Mouse (Mus musculus): ENCODE measurements around the gene Vopp1. TPM values are rescaled to one million over a fixed set of nuclear protein-coding genes. Genes with fewer than 3 reads are reported as not detected.

Gene Vopp1
- polyA plus RNA-seq, 1 experiment from 2014 or later, result 18.5 TPM

- H3K36me3 ChIP-seq (ENCODE audit: control insufficient read depth, insufficient read depth, low read length), result peaks cover 6% of the 10 kb centered on the region
- no peaks in the 10 kb centered on the region for H3K9me3 ChIP-seq (replicated peaks; ENCODE audit: control insufficient read depth, low read length)
- ATAC-seq (replicated peaks; ENCODE audit: insufficient number of reproducible peaks, low FRiP score, low TSS enrichment), result no peak
- no peaks in the 10 kb centered on the region for H3K27me3 ChIP-seq (ENCODE audit: control insufficient read depth, insufficient read depth, low read length)
- H3K4me2 ChIP-seq, result no peak overlapping the region
- no peak overlapping the region for H3K4me3 ChIP-seq (ENCODE audit: low read depth, low read length)
- no peak overlapping the region for H3K27ac ChIP-seq (ENCODE audit: low read depth, low read length)
- WGBS (ENCODE audit: insufficient replicate concordance), result 83% methylated on average over 7 of the region's 7 CpGs
- H3K9ac ChIP-seq (ENCODE audit: low read depth, low read length), result no peak overlapping the region
- peaks cover 7% of the 10 kb centered on the region; the same call in 1 of the 2 replicates for H3K4me1 ChIP-seq (ENCODE audit: control insufficient read depth, insufficient read depth, low read length)
These were observed 55.9 kb downstream of the Vopp1 start for GRCm38 (mm10) chr6:57768948-57769525.

- peak; percentile 69; the same call in 1 of the 2 replicates for ATAC-seq (replicated peaks; ENCODE audit: insufficient number of reproducible peaks, low FRiP score, low TSS enrichment)
- Histone ChIP-seq H3K9ac (ENCODE audit: low read depth, low read length) (no peak overlapping the region), H3K9me3 (replicated peaks; ENCODE audit: control insufficient read depth, low read length) (no peaks in the 10 kb centered on the region), H3K27ac (ENCODE audit: low read depth, low read length) (peak overlapping the region; percentile 58; the same call in 1 of the 2 replicates), H3K4me3 (ENCODE audit: low read depth, low read length) (no peak overlapping the region), H3K4me2 (no peak overlapping the region), H3K4me1 (ENCODE audit: control insufficient read depth, insufficient read depth, low read length) (peaks cover 7% of the 10 kb centered on the region; the same call in 1 of the 2 replicates), H3K36me3 (ENCODE audit: control insufficient read depth, insufficient read depth, low read length) (no peaks in the 10 kb centered on the region), H3K27me3 (ENCODE audit: control insufficient read depth, insufficient read depth, low read length) (no peaks in the 10 kb centered on the region)
- 40% methylated on average over 8 of the region's 8 CpGs for WGBS (ENCODE audit: insufficient replicate concordance)
These were observed 57.7 kb downstream of the Vopp1 start for GRCm38 (mm10) chr6:57767112-57767868.

GRCm38 (mm10) chr6:57766287-57766686 is 58.7 kb downstream of the Vopp1 start:
- H3K27me3 ChIP-seq (ENCODE audit: control insufficient read depth, insufficient read depth, low read length), result no peaks in the 10 kb centered on the region
- peak; percentile 85 for ATAC-seq (replicated peaks; ENCODE audit: insufficient number of reproducible peaks, low FRiP score, low TSS enrichment)
- peak overlapping the region; percentile 24; the same call in 1 of the 2 replicates for H3K27ac ChIP-seq (ENCODE audit: low read depth, low read length)
- WGBS (ENCODE audit: insufficient replicate concordance), result 34% methylated on average over 1 of the region's 1 CpGs
- no peaks in the 10 kb centered on the region for H3K36me3 ChIP-seq (ENCODE audit: control insufficient read depth, insufficient read depth, low read length)
- no peak overlapping the region for H3K9ac ChIP-seq (ENCODE audit: low read depth, low read length)
- H3K4me2 ChIP-seq, result no peak overlapping the region
- no peak overlapping the region for H3K4me3 ChIP-seq (ENCODE audit: low read depth, low read length)
- peaks cover 7% of the 10 kb centered on the region; the same call in 1 of the 2 replicates for H3K4me1 ChIP-seq (ENCODE audit: control insufficient read depth, insufficient read depth, low read length)
- H3K9me3 ChIP-seq (replicated peaks; ENCODE audit: control insufficient read depth, low read length), result no peaks in the 10 kb centered on the region

- Histone ChIP-seq H3K27ac (ENCODE audit: low read depth, low read length) (no peak overlapping the region), H3K36me3 (ENCODE audit: control insufficient read depth, insufficient read depth, low read length) (peaks cover 4% of the 10 kb centered on the region; the same call in 1 of the 2 replicates), H3K27me3 (ENCODE audit: control insufficient read depth, insufficient read depth, low read length) (no peaks in the 10 kb centered on the region), H3K9me3 (replicated peaks; ENCODE audit: control insufficient read depth, low read length) (no peaks in the 10 kb centered on the region), H3K9ac (ENCODE audit: low read depth, low read length) (no peak overlapping the region), H3K4me1 (ENCODE audit: control insufficient read depth, insufficient read depth, low read length) (peaks cover 7% of the 10 kb centered on the region; the same call in 1 of the 2 replicates), H3K4me2 (no peak overlapping the region), H3K4me3 (ENCODE audit: low read depth, low read length) (no peak overlapping the region)
- no peak for ATAC-seq (replicated peaks; ENCODE audit: insufficient number of reproducible peaks, low FRiP score, low TSS enrichment)
- WGBS (ENCODE audit: insufficient replicate concordance), result 58% methylated on average over 3 of the region's 3 CpGs
These were observed 59.7 kb downstream of the Vopp1 start for GRCm38 (mm10) chr6:57765095-57765878.

GRCm38 (mm10) chr6:57763054-57763453 is 61.9 kb downstream of the Vopp1 start:
- Histone ChIP-seq H3K4me2 (no peak overlapping the region), H3K4me3 (ENCODE audit: low read depth, low read length) (no peak overlapping the region), H3K27ac (ENCODE audit: low read depth, low read length) (no peak overlapping the region), H3K4me1 (ENCODE audit: control insufficient read depth, insufficient read depth, low read length) (peaks cover 7% of the 10 kb centered on the region; the same call in 1 of the 2 replicates), H3K9me3 (replicated peaks; ENCODE audit: control insufficient read depth, low read length) (no peaks in the 10 kb centered on the region), H3K27me3 (ENCODE audit: control insufficient read depth, insufficient read depth, low read length) (no peaks in the 10 kb centered on the region), H3K36me3 (ENCODE audit: control insufficient read depth, insufficient read depth, low read length) (peaks cover 5% of the 10 kb centered on the region; the same call in 1 of the 2 replicates), H3K9ac (ENCODE audit: low read depth, low read length) (no peak overlapping the region)
- no peak for ATAC-seq (replicated peaks; ENCODE audit: insufficient number of reproducible peaks, low FRiP score, low TSS enrichment)

- H3K4me3 ChIP-seq (ENCODE audit: low read depth, low read length), result no peak overlapping the region
- H3K4me2 ChIP-seq, result no peak overlapping the region
- H3K36me3 ChIP-seq (ENCODE audit: control insufficient read depth, insufficient read depth, low read length), result no peaks in the 10 kb centered on the region
- no peaks in the 10 kb centered on the region for H3K27me3 ChIP-seq (ENCODE audit: control insufficient read depth, insufficient read depth, low read length)
- H3K9ac ChIP-seq (ENCODE audit: low read depth, low read length), result no peak overlapping the region
- no peaks in the 10 kb centered on the region for H3K4me1 ChIP-seq (ENCODE audit: control insufficient read depth, insufficient read depth, low read length)
- no peaks in the 10 kb centered on the region for H3K9me3 ChIP-seq (replicated peaks; ENCODE audit: control insufficient read depth, low read length)
- H3K27ac ChIP-seq (ENCODE audit: low read depth, low read length), result no peak overlapping the region
- 85% methylated on average over 9 of the region's 9 CpGs for WGBS (ENCODE audit: insufficient replicate concordance)
- peak; percentile 77 for ATAC-seq (replicated peaks; ENCODE audit: insufficient number of reproducible peaks, low FRiP score, low TSS enrichment)
These were observed 70.8 kb downstream of the Vopp1 start for GRCm38 (mm10) chr6:57753962-57754759.

- no peak overlapping the region for H3K4me3 ChIP-seq (ENCODE audit: low read depth, low read length)
- no peak overlapping the region for H3K9ac ChIP-seq (ENCODE audit: low read depth, low read length)
- H3K4me1 ChIP-seq (ENCODE audit: control insufficient read depth, insufficient read depth, low read length), result no peaks in the 10 kb centered on the region; the same call in 1 of the 2 replicates
- H3K27ac ChIP-seq (ENCODE audit: low read depth, low read length), result peak overlapping the region; percentile 69
- H3K27me3 ChIP-seq (ENCODE audit: control insufficient read depth, insufficient read depth, low read length), result no peaks in the 10 kb centered on the region
- ATAC-seq (replicated peaks; ENCODE audit: insufficient number of reproducible peaks, low FRiP score, low TSS enrichment), result no peak
- H3K36me3 ChIP-seq (ENCODE audit: control insufficient read depth, insufficient read depth, low read length), result no peaks in the 10 kb centered on the region
- WGBS (ENCODE audit: insufficient replicate concordance), result 80% methylated on average over 2 of the region's 2 CpGs
- H3K9me3 ChIP-seq (replicated peaks; ENCODE audit: control insufficient read depth, low read length), result no peaks in the 10 kb centered on the region
- no peak overlapping the region for H3K4me2 ChIP-seq
These were observed 79.2 kb downstream of the Vopp1 start for GRCm38 (mm10) chr6:57745748-57746129.
